Mouse (Mus musculus) C2C12 (cell line): Measurements from ENCODE around the gene Rxrg.

Source experiments
- CEBPB ChIP-seq: IDR thresholded peaks from one replicate; pipeline ENCODE4 v1.6.1; 2011; ENCODE audit warnings: low read depth, mild to moderate bottlenecking, control low read depth, moderate library complexity
- CTCF ChIP-seq: IDR thresholded peaks from one replicate; pipeline ENCODE4 v1.5.1; 2011; ENCODE audit not compliant: control insufficient read depth, insufficient read depth, insufficient read length
- FOSL1 ChIP-seq: IDR thresholded peaks from one replicate; pipeline ENCODE4 v1.8.0; 2011; ENCODE audit warnings: mild to moderate bottlenecking, low read length; ENCODE audit not compliant: poor library complexity, insufficient read depth, severe bottlenecking
- MAX ChIP-seq: IDR thresholded peaks from one replicate; pipeline ENCODE4 v1.6.1; 2011; ENCODE audit warnings: mild to moderate bottlenecking, control low read depth
- USF1 ChIP-seq: IDR thresholded peaks from one replicate; pipeline ENCODE4 v1.6.1; 2011; ENCODE audit warnings: low read depth, mild to moderate bottlenecking, control low read depth, moderate library complexity

GRCm38 (mm10) chr1:167553959-167554526, 44.1 kb upstream of the Rxrg start:
- no peak for TF ChIP-seq CTCF
- no peak for TF ChIP-seq MAX
- TF ChIP-seq FOSL1, result no peak
- no peak for TF ChIP-seq CEBPB
- TF ChIP-seq USF1, result no peak
